Mouse (Mus musculus) heart, postnatal 0 days (tissue): ENCODE measurements around the gene Mogat1. TPM values are rescaled to one million over a fixed set of nuclear protein-coding genes. Genes with fewer than 3 reads are reported as not detected.
"Not testable (repeated sequence)": the region's sequence is repeated elsewhere in the genome, so short reads cannot be mapped to it uniquely, and the experiment has no call there.

Experiments
- ATAC-seq: fragments of 200-750 bp; cut with Nextera tagmentation; 2 replicates; pipeline ENCODE4 v1.8.0; 2017; ENCODE audit warnings: low read depth, moderate number of reproducible peaks, moderate library complexity; ENCODE audit not compliant: insufficient read depth
- DNase-seq: peaks from one replicate; pipeline ENCODE4 v3.0.0-alpha.2; 2016; ENCODE audit warnings: low spot score
- H3K27ac ChIP-seq: fragments of 300-500 bp; sonication (generic); 2 replicates; pipeline ENCODE4 v1.5.1; 2014; ENCODE audit warnings: low read depth, mild to moderate bottlenecking
- H3K27me3 ChIP-seq: fragments of 300-500 bp; sonication (generic); 2 replicates; pipeline ENCODE4 v1.6.1; 2014; ENCODE audit warnings: low read length, mixed read lengths; ENCODE audit not compliant: control insufficient read depth, insufficient read depth
- H3K36me3 ChIP-seq: fragments of 300-500 bp; sonication (generic); replicated peaks from 2 replicates; pipeline ENCODE4 v1.6.1; 2014; ENCODE audit warnings: low read length, mixed read lengths; ENCODE audit not compliant: control insufficient read depth, insufficient read depth
- H3K4me1 ChIP-seq: fragments of 300-500 bp; sonication (generic); 2 replicates; pipeline ENCODE4 v1.6.1; 2014; ENCODE audit warnings: antibody characterized with exemption; ENCODE audit not compliant: control insufficient read depth, insufficient read depth
- H3K4me2 ChIP-seq: fragments of 300-500 bp; sonication (generic); 2 replicates; pipeline ENCODE4 v1.6.1; 2014; ENCODE audit warnings: low read depth, mild to moderate bottlenecking, low read length, moderate library complexity
- H3K4me3 ChIP-seq: fragments of 300-500 bp; sonication (generic); 2 replicates; pipeline ENCODE4 v1.5.1; 2014; ENCODE audit warnings: low read depth, low read length
- H3K9ac ChIP-seq: fragments of 300-500 bp; sonication (generic); replicated peaks from 2 replicates; pipeline ENCODE4 v1.6.1; 2014; ENCODE audit warnings: low read depth, low read length, mixed read lengths
- H3K9me3 ChIP-seq: fragments of 300-500 bp; sonication (generic); replicated peaks from 2 replicates; pipeline ENCODE4 v1.6.1; 2016; ENCODE audit warnings: low read length; ENCODE audit not compliant: control insufficient read depth
- CTCF ChIP-seq: IDR thresholded peaks from 2 replicates; pipeline ENCODE4 v1.5.1; 2016; ENCODE audit warnings: antibody characterized with exemption, control low read depth, low read depth
- EP300 ChIP-seq: IDR thresholded peaks from 2 replicates; pipeline ENCODE4 v1.6.1; 2016; ENCODE audit warnings: antibody characterized with exemption, low read depth
- WGBS: fragments of 180-500 bp; shearing (Covaris S2); extraction: QIAGEN DNeasy Blood & Tissue Kit; methylation state at CpG from one replicate; pipeline ENCODE4 v1.1.7; 2014; 5-methylcytosine and 5-hydroxymethylcytosine counted together
- polyA plus RNA-seq: library from polyadenylated mRNA; unstranded; fragments of >200 nt; fragmentation: Nextera tagmentation; extraction: Ambion mirVana; gene quantifications from 2 replicates; pipeline ENCODE4 v1.2.1, GENCODE M21; 2015
- total RNA-seq: library from RNA; depleted of rRNA; stranded (reverse); fragments of >200 nt; gene quantifications from 2 replicates; pipeline ENCODE4 v1.2.3, GENCODE M21; 2014; ENCODE audit warnings: low replicate concordance

The Mogat1 gene
- total and polyA plus RNA-seq, 2 experiments from 2014 or later = 0.75 TPM; not detected in 1

DNA sequence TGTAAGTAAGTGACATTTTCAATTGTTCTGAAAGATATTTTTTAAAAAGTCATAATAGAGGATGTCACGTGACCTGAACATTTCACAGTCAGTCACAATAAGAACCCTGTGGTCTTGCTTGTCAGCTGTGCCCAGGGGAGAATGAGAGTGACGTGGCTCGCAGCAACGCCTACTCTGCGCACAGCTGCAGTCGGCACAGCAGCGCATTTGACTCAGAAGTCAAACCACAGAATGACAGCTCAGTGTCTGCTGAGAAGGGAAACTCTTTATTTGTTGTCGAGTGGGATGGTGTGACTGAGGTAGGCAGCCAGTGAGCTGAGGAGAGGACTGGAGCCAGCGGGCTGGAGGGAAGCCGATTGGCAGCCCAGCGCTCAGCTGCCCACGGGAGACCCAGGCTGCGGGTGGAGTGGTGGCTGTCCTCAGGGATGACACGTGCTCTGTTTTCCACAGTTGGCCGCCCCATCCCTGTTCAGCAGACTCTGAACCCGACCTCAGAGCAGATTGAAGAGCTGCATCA is 26.8 kb downstream of the Mogat1 start:
- ATAC-seq (peak; percentile 79), DNase-seq (peak; percentile 74)
- Histone ChIP-seq H3K4me2 (peak overlapping the region; percentile 58), H3K9ac (peak overlapping the region; percentile 6; the same call in 1 of the 2 replicates), H3K4me1 (peaks cover 13% of the 10 kb centered on the region; the same call in 1 of the 2 replicates), H3K27me3 (no peaks in the 10 kb centered on the region), H3K36me3 (no peaks in the 10 kb centered on the region), H3K9me3 (no peaks in the 10 kb centered on the region), H3K4me3 (peak overlapping the region; percentile 42), H3K27ac (peak overlapping the region; percentile 58)
- TF ChIP-seq CTCF (no peak), EP300 (no peak)
- 18% methylated on average over 16 of the region's 16 CpGs for WGBS

DNA sequence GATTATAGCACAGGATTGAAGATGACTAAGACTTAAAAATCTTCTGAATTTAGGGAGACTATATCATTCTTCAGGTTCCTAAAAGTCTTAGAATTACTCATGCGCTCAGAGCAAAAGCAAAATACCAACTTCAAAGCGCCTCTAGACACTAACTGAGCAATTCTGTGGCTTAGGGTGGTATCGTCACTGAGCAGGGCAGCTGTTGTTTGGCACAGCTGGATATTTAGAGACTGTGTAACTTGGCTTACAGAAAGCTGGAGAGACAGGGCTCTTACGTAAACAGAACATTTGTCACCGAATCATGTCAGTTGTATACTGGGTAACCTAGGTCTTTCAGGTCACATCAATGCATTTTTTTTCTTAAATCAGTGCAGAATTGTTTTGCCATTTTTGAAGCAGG is 27.6 kb downstream of the Mogat1 start:
- H3K27me3 ChIP-seq = no peaks in the 10 kb centered on the region
- no peaks in the 10 kb centered on the region for H3K9me3 ChIP-seq
- ATAC-seq (no peak), DNase-seq (peak; percentile 7)
- no peak overlapping the region for H3K4me3 ChIP-seq
- H3K36me3 ChIP-seq = no peaks in the 10 kb centered on the region
- peaks cover 13% of the 10 kb centered on the region; the same call in 1 of the 2 replicates for H3K4me1 ChIP-seq
- no peak overlapping the region; the same call in 1 of the 2 replicates for H3K4me2 ChIP-seq
- WGBS = 76% methylated on average over 5 of the region's 5 CpGs
- H3K9ac ChIP-seq = no peak overlapping the region
- TF ChIP-seq CTCF (no peak), EP300 (no peak)
- H3K27ac ChIP-seq = peak overlapping the region; percentile 58; the same call in 1 of the 2 replicates

DNA sequence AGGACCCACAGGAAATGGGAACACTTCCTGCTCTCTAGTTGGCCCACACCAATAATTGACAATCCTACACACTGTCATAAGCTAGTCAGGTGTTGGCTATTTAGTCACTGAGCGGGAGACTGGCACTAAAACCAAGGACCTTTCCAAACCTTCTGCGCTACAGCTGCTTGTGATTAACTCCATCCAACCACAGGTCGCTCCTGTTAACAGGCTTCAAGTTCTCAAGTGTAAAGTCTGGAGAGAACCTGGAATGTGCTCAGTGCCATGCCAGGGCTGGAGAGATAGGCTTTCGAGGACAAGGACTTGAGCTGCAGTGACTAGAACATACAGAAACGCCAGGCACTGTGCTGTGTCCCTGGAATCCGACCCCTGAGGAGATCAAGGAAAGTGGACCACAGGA is 28.4 kb downstream of the Mogat1 start:
- Histone ChIP-seq H3K4me2 (no peak overlapping the region), H3K9me3 (no peaks in the 10 kb centered on the region; the same call in 1 of the 2 replicates), H3K9ac (no peak overlapping the region), H3K4me3 (no peak overlapping the region), H3K27me3 (no peaks in the 10 kb centered on the region), H3K27ac (peak overlapping the region; percentile 47; the same call in 1 of the 2 replicates), H3K4me1 (peaks cover 13% of the 10 kb centered on the region; the same call in 1 of the 2 replicates), H3K36me3 (no peaks in the 10 kb centered on the region)
- peak; percentile 72 for ATAC-seq
- WGBS = 26% methylated on average over 6 of the region's 6 CpGs
- TF ChIP-seq EP300 (no peak), CTCF (no peak)
- DNase-seq = peak; percentile 71

DNA sequence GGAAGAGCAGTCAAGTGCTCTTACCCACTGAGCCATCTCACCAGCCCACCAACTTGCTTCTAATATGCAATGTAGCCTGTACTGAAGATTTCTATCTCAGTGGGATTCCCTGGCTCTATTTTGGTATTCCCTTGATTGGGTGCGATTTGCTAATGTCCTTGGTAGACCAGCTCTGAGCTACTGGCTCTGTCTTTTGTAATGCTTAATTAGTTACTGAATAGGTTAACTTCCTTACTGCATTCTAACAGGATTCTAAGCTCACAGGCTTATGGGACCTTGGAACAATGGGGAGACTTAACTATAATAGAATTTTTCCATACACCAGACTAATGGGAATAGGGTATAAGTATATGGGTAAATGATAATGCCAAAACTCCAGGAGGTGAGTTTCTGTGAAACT is 32.8 kb downstream of the Mogat1 start:
- not testable (repeated sequence) for H3K27ac ChIP-seq, H3K4me1 ChIP-seq, H3K4me3 ChIP-seq, H3K9ac ChIP-seq, H3K36me3 ChIP-seq, ATAC-seq, DNase-seq, H3K27me3 ChIP-seq, H3K4me2 ChIP-seq, H3K9me3 ChIP-seq
- WGBS = 85% methylated on average over 1 of the region's 1 CpGs

DNA sequence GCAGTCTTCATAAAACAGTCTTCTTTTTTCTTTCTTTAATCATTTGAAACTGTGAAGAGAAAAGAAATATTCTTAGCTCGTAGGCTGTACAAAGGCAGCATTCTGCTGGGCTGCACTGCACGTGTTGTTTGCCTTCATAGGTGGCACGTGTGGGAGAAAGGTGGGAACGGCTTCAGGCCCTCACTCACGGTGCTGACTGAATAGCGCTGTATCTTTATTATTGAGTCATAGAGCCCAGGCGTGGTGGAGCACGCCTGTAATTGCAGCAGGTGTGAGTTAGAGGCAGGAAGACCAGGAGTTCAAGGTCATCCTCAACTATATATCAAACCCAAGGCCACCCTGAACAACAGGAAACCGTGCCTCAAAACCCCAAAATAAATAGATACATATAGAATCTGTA is 35.5 kb downstream of the Mogat1 start:
- no peak overlapping the region for H3K27ac ChIP-seq
- ATAC-seq (no peak), DNase-seq (no peak)
- no peak overlapping the region for H3K4me2 ChIP-seq
- H3K4me3 ChIP-seq = no peak overlapping the region
- H3K9me3 ChIP-seq = no peaks in the 10 kb centered on the region; the same call in 1 of the 2 replicates
- no peaks in the 10 kb centered on the region for H3K4me1 ChIP-seq
- no peak for TF ChIP-seq EP300
- TF ChIP-seq CTCF = no peak
- H3K36me3 ChIP-seq = no peaks in the 10 kb centered on the region
- 74% methylated on average over 9 of the region's 9 CpGs for WGBS
- H3K9ac ChIP-seq = no peak overlapping the region
- no peaks in the 10 kb centered on the region for H3K27me3 ChIP-seq

DNA sequence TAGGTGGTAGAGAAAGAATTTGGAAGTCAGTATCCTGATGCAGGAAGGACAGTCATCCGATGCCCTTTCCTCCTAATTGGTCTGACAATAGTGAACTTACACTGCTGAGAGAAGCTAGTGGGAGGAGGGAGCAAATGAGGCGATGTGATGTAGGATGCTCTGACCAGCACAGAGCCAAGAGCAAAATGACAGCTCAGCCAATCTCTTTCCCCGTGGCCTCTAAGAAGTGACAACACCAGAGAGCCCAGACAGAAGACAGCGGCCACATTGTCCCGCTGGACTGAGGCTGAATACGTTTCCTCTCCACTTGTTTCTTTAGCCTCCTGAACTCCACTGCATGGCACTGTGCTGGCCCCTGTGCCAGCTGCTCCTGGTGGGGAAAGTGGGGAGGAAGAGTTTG is 38.2 kb downstream of the Mogat1 start:
- Histone ChIP-seq H3K27ac (no peak overlapping the region), H3K4me1 (no peaks in the 10 kb centered on the region), H3K27me3 (no peaks in the 10 kb centered on the region), H3K9me3 (no peaks in the 10 kb centered on the region; the same call in 1 of the 2 replicates), H3K4me2 (no peak overlapping the region), H3K36me3 (no peaks in the 10 kb centered on the region), H3K9ac (no peak overlapping the region), H3K4me3 (no peak overlapping the region)
- WGBS = 32% methylated on average over 6 of the region's 6 CpGs
- no peak for ATAC-seq
- DNase-seq = no peak
- no peak for TF ChIP-seq EP300
- TF ChIP-seq CTCF = no peak
